Mouse (Mus musculus) macrophage (primary cell): ENCODE measurements around the gene Spata17. TPM values are rescaled to one million over a fixed set of nuclear protein-coding genes. Genes with fewer than 3 reads are reported as not detected.

Source experiments
- H3K27ac ChIP-seq: fragments of 350-480 bp; formaldehyde crosslinking; 2 replicates; pipeline ENCODE4 v1.9.0; 2021
- H3K36me3 ChIP-seq: fragments of 350-480 bp; formaldehyde crosslinking; 2 replicates; pipeline ENCODE4 v1.9.0; 2021; ENCODE audit errors: inconsistent target
- H3K4me3 ChIP-seq: fragments of 350-480 bp; formaldehyde crosslinking; 2 replicates; pipeline ENCODE4 v1.9.0; 2021; ENCODE audit errors: inconsistent target
- H3K79me2 ChIP-seq: fragments of 350-480 bp; formaldehyde crosslinking; 2 replicates; pipeline ENCODE4 v1.9.0; 2021; ENCODE audit errors: inconsistent target
- WGBS: methylation state at CpG from one replicate; pipeline ENCODE4 v1.1.7; 2026; ENCODE audit warnings: inconsistent platforms; ENCODE audit not compliant: missing documents; 5-methylcytosine and 5-hydroxymethylcytosine counted together
- polyA plus RNA-seq: library from polyadenylated mRNA; stranded (reverse); fragments of 250-400 nt; gene quantifications from 3 replicates; pipeline ENCODE4 v1.2.4, GENCODE M21; 2018; ENCODE audit warnings: inconsistent platforms

Spata17 gene
- polyA plus RNA-seq, 1 experiment from 2014 or later = not detected

DNA sequence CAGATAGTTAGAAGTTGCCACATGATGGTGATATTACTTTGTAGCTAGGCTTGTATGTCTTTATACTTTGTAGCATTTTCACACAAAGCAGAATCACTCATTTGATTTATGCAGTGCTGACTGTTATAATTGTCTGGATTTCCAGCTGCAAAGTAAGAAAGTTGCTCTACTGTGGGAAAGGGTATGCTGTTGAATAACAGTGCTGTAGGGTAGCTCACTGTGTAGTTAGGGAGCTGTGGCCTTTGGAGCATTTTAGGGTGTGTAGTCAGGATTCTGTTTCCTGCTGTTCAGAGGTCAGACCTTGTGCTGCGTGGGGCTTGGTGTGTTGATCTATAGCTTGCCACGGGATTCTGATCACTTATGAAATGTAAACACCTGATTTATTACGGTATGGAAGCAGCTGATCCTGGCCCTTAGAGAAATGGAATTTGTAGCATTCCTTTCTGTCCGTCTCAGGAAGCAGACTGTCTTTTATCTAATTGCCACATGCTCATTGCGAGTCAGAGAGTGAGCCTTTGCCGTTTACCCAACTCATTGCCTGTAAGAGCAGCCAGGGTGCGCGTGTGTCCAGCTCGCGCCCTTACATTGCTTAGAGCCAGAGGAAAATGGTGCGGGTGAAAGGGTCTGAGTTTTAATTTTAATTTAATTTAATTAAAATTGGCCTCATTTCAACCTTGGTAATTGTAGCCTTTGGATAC is 11.2 kb upstream of the Spata17 start:
- 0 out of 2 replicates have a peak, but pooled peaks cover 4% of the 10 kb centered on the region for H3K36me3 ChIP-seq
- peaks cover 87% of the 10 kb centered on the region for H3K79me2 ChIP-seq
- no peak overlapping the region for H3K27ac ChIP-seq
- H3K4me3 ChIP-seq = no peak overlapping the region
- WGBS = 90% methylated on average over 6 of the region's 11 CpGs

DNA sequence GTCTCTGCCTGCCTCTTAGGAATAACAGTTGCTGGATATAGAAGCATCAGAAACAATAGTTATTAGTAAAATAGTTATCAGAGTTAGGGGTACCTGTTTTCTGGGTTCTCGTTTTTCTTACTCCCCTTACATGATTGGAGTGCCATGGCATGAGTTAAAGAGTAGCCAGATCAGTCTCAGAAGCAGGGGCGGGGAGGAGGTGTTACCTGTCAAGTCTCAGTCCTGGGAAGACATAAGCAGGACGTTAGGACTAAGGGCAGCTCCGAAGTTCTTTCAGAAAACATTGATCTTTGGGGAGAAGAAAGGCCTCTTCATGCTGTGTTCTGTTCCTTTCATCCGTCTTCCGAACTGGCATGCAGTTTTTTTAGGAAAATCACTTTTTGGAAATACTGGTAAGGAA is 5.5 kb upstream of the Spata17 start:
- H3K79me2 ChIP-seq = peaks cover 90% of the 10 kb centered on the region
- WGBS = 93% methylated on average over 5 of the region's 6 CpGs
- H3K4me3 ChIP-seq = no peak overlapping the region
- 0 out of 2 replicates have a peak, but pooled peaks cover 4% of the 10 kb centered on the region for H3K36me3 ChIP-seq
- no peak overlapping the region for H3K27ac ChIP-seq

GRCm38 (mm10) chr1:187216620-187217410 is 1.6 kb upstream of the Spata17 start:
- no peak overlapping the region for H3K4me3 ChIP-seq
- peaks cover 60% of the 10 kb centered on the region for H3K79me2 ChIP-seq
- no peaks in the 10 kb centered on the region for H3K36me3 ChIP-seq
- WGBS = 58% methylated on average over 8 of the region's 9 CpGs
- no peak overlapping the region for H3K27ac ChIP-seq

- Histone ChIP-seq H3K79me2 (peaks cover 1% of the 10 kb centered on the region; the same call in 1 of the 2 replicates), H3K4me3 (no peak overlapping the region), H3K27ac (no peak overlapping the region), H3K36me3 (no peaks in the 10 kb centered on the region)
- 93% methylated on average over 4 of the region's 4 CpGs for WGBS
Observed at GRCm38 (mm10) chr1:187210736-187211135, 4.5 kb downstream of the Spata17 start.

DNA sequence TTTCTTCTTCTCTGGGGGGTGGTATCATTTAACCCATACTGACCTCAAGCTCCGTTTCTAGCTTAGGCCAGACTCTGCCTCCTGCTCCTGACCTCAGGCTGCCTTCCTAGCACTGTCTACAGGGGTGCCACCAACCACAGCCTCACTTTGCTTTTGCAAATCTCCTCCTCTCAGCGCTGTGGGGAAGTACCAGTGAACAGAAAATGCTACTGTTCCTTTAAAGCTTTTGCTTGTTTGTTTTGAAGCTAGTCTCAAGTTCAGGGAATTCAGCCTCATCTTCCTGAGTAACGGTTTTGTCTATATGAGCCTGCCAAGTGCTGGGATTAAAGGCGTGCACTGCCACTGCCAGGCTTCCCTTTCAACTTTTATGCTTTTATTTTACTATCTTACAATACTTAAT is 5.8 kb downstream of the Spata17 start:
- Histone ChIP-seq H3K4me3 (no peak overlapping the region), H3K27ac (no peak overlapping the region), H3K79me2 (no peaks in the 10 kb centered on the region), H3K36me3 (no peaks in the 10 kb centered on the region)
- WGBS = 67% methylated on average over 4 of the region's 4 CpGs

DNA sequence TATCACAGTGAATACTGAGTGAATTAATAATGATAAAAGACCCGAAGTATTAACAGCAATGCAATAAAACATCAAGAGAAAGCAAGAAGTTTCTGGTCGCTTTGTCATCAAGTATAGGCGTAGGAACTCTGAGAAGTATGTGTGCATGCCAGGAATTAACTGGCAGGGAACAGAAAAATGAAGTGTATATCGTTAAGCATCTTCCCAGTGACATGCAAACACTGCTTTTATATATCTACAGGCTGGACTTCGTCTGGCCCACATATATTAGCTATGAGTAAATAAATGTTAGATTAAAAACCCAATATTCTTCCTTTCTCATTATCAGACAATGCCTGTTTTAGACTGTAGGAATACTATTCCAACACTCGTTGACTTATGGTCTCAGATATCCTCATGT is 9.8 kb downstream of the Spata17 start:
- H3K36me3 ChIP-seq = no peaks in the 10 kb centered on the region
- 97% methylated on average over 6 of the region's 6 CpGs for WGBS
- H3K4me3 ChIP-seq = no peak overlapping the region

DNA sequence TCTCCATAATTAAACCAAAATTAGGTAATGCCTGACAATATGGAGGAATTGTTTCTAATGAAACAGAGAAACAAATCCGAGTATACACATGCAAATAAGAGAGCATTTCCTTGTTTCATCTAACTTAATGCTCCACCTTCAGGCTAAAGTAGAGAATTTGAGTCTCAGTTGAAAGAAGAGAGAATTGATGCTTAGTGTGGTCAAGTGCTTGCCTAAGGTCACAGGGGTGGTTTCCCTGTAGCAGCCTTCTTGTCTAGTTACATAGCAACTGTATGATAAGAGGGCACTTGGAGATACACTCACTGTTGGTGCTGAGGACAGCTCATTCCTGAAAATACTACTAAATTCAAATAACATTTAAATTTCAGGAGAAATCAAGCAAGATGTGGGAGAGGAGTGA is 36.7 kb downstream of the Spata17 start:
- Histone ChIP-seq H3K4me3 (no peak overlapping the region), H3K27ac (no peak overlapping the region), H3K36me3 (no peaks in the 10 kb centered on the region), H3K79me2 (no peaks in the 10 kb centered on the region)
- WGBS = 70% methylated on average over 1 of the region's 1 CpGs

More for the DNA sequence above, 9.8 kb downstream of the Spata17 start:
- Histone ChIP-seq H3K79me2 (no peaks in the 10 kb centered on the region), H3K27ac (no peak overlapping the region)

DNA sequence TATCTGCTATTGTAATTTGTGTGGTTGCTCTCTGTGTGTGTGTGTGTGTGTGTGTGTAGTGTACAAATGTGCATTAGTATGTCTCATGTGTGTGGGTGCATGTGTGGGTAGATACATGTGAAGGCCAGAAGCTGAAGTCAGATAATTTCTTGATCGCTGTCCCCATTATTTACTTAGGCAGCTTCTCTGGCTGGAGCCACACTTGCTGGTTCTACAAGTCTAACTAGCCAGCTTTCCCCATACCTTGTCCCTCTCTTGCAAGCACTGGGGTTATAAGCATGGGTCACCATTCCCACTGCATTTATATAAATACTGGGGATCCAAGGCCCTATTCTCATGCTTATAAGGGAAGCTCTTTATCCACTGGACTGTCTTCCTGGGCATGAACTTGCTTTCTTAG is 39.3 kb downstream of the Spata17 start:
- Histone ChIP-seq H3K36me3 (no peaks in the 10 kb centered on the region), H3K27ac (no peak overlapping the region), H3K4me3 (no peak overlapping the region), H3K79me2 (no peaks in the 10 kb centered on the region)
- 100% methylated on average over 1 of the region's 1 CpGs for WGBS

DNA sequence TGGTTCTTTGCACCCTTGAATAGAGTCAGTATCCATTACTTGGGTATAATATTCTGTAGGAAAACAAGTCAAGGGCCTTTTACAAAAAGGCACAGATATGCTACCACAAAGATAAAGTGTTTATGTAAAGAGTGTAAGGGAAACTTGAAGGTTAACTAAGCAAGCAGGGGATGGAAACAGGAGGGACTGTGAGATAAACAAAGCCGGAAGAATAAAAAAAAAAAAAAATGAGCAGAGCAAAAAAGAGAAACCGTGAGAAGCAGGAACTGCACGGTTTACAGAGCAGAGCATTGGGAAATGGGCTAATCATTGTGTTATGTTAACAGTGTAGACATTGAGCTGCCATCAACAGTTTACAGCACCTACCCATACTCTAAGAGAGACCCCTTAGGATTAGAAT is 44.9 kb downstream of the Spata17 start:
- Histone ChIP-seq H3K36me3 (no peaks in the 10 kb centered on the region), H3K79me2 (no peaks in the 10 kb centered on the region), H3K27ac (no peak overlapping the region), H3K4me3 (no peak overlapping the region)
- 16% methylated on average over 2 of the region's 3 CpGs for WGBS

DNA sequence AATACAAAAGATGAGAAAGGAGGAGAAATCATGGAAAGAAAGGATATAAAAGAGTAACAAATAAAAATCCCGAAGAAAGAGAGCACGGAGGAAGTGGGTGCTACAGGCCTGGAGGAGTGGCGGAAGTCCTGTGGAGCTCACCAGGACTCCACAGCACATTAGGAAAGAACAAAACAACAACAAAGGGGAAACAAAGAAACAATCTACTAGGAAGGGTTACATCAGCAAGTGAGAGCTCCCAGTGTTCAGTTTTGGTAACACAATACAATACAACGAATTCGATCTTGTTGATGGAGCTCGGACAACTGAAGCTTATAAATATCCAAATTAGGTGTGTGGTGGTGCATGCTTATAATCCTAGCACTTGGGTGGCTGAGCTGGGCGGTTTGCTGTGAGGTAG is 45.6 kb downstream of the Spata17 start:
- 95% methylated on average over 7 of the region's 7 CpGs for WGBS
- no peak overlapping the region for H3K27ac ChIP-seq

DNA sequence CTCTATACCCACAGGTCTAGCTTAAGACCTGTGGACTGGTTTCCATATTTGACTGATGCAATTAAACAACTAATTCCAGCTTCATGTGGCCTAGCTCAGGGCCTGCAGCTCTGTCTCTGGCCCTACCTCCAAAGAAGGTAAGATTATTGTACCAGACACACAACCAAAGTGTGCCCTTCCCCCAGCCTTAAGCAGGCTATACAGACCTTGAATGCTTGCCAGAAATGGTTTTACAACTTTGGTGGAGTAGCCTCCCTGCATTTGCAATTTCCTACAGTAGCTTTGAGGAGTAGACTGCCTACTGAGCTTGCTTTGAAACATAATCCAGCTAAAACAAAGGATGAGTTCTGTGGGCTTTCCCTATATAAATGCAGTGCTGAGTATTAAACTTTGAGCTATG is 51.7 kb downstream of the Spata17 start:
- H3K79me2 ChIP-seq = no peaks in the 10 kb centered on the region
- H3K27ac ChIP-seq = no peak overlapping the region
- H3K36me3 ChIP-seq = no peaks in the 10 kb centered on the region
- H3K4me3 ChIP-seq = no peak overlapping the region

More for the DNA sequence above, 45.6 kb downstream of the Spata17 start:
- no peaks in the 10 kb centered on the region for H3K36me3 ChIP-seq
- H3K79me2 ChIP-seq = no peaks in the 10 kb centered on the region
- H3K4me3 ChIP-seq = no peak overlapping the region

GRCm38 (mm10) chr1:187155658-187156057 is 59.6 kb downstream of the Spata17 start:
- Histone ChIP-seq H3K27ac (no peak overlapping the region), H3K79me2 (no peaks in the 10 kb centered on the region), H3K36me3 (no peaks in the 10 kb centered on the region), H3K4me3 (no peak overlapping the region)

DNA sequence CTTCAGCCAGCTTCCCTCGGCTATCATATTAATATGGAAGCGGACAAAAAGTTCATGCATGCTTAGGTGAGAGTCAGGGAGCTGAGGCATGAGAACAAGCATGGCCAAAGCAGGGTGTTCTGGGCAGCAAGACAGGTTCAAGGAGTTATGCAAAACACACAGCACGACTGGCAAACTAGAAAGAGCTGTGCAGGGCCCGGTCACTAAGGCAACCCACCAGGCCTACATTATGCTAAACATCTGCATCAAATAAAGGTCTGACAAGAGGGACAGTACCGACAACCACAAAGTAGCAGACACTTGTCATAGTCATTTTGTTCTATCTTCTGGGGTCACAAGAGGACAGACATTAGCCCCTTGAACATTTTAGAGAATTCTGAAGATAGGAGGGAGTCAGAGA is 61.6 kb downstream of the Spata17 start:
- Histone ChIP-seq H3K79me2 (no peaks in the 10 kb centered on the region), H3K4me3 (no peak overlapping the region), H3K27ac (no peak overlapping the region), H3K36me3 (no peaks in the 10 kb centered on the region)
- WGBS = 84% methylated on average over 5 of the region's 5 CpGs

GRCm38 (mm10) chr1:187152571-187152970 is 62.7 kb downstream of the Spata17 start:
- H3K4me3 ChIP-seq = no peak overlapping the region
- WGBS = 97% methylated on average over 2 of the region's 2 CpGs
- no peaks in the 10 kb centered on the region for H3K79me2 ChIP-seq
- no peaks in the 10 kb centered on the region for H3K36me3 ChIP-seq
- H3K27ac ChIP-seq = no peak overlapping the region

DNA sequence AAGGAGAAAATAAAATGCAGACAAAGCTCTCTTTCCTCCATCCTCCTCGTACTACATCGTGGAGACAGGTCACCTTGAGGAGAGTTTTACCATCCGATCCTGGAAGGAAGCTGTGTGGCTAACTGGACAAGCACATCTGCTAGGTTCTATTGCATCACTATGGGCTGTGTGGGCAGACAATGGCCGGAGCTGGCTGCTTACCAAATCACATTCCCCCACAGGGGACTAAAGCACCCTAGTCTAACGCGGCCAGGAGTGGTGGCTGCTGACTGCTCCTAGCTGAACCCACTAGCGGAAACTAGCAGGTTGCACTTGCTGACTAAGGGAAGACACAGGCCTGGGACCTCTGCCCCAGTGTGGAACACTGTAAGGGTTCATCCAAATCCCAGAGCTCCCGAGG is 72.3 kb downstream of the Spata17 start:
- Histone ChIP-seq H3K79me2 (no peaks in the 10 kb centered on the region), H3K36me3 (no peaks in the 10 kb centered on the region), H3K27ac (no peak overlapping the region), H3K4me3 (no peak overlapping the region)
- whole genome bisulfite sequencing = 75% methylated on average over 8 of the region's 8 CpGs
